Mouse (Mus musculus): Measurements from ENCODE around the gene Tctex1d2. TPM values are rescaled to one million over a fixed set of nuclear protein-coding genes. Genes with fewer than 3 reads are reported as not detected.

Gene Tctex1d2
- total and polyA plus RNA-seq, 3 experiments: not detected

- Histone ChIP-seq H3K27me3 (replicated peaks) (no peaks in the 10 kb centered on the region), H3K36me3 (replicated peaks in 1 of 2; ENCODE audit: control insufficient read depth in 1 of 2, insufficient read depth in 1 of 2, low read length in 1 of 2) (peaks cover 0 to 18% of the 10 kb centered on the region in 2 experiments), H3K9ac (ENCODE audit: insufficient read depth, low read depth) (no peak overlapping the region), H3K27ac (ENCODE audit: insufficient read depth, low read depth) (no peak overlapping the region), H3K9me3 (replicated peaks; ENCODE audit: low read length) (no peaks in the 10 kb centered on the region), H3K4me1 (ENCODE audit: control insufficient read depth in 1 of 2, insufficient read depth in 2 of 2) (peaks cover 9 to 27% of the 10 kb centered on the region in 2 experiments), H3K4me2 (ENCODE audit: insufficient read depth, low read depth, poor library complexity, severe bottlenecking) (no peak overlapping the region), H3K79me2 (replicated peaks; ENCODE audit: control insufficient read depth, extremely low read depth, insufficient read depth, poor library complexity, severe bottlenecking) (peaks cover 2% of the 10 kb centered on the region; the same call in 1 of the 2 replicates), H3K4me3 (replicated peaks in 1 of 3; ENCODE audit: low read depth in 2 of 3, low read length in 2 of 3, poor library complexity in 1 of 3) (no peak overlapping the region)
- dilution Hi-C loops (cut with MboI; ENCODE audit: extremely low pct_ligation_motif_present, extremely low pct_unique_long_range_greater_than_20kb, low sequenced_read_pairs) (no loop called here), in situ Hi-C loops (cut with MboI; ENCODE audit: low pct_ligation_motif_present, low pct_unique_long_range_greater_than_20kb, low sequenced_read_pairs) (loop anchor here (5.0 kb wide), 1 partner anchor 34 kb away; the partner anchor contains the start of gene Tm4sf19)
- no peak for DNase-seq (ENCODE audit: extremely low read depth)
- no peak for TF ChIP-seq ZMIZ1 (IDR thresholded peaks at IDR 0.05; ENCODE audit: low read depth, low read length)
- TF ChIP-seq IRF4 (IDR thresholded peaks at IDR 0.05; ENCODE audit: low read depth, low read length): no peak
- TF ChIP-seq MYC (IDR thresholded peaks at IDR 0.05; ENCODE audit: low read depth, low read length): no peak
- no peak for TF ChIP-seq USF2 (conservative IDR thresholded peaks at IDR 0.05; ENCODE audit: low read depth, low read length)
- no peak for TF ChIP-seq MEF2A (IDR thresholded peaks at IDR 0.05; ENCODE audit: borderline replicate concordance, low read depth, low read length)
- TF ChIP-seq ETS1 (conservative IDR thresholded peaks at IDR 0.05; ENCODE audit: low read depth, low read length): no peak
- TF ChIP-seq CHD2 (IDR thresholded peaks at IDR 0.05; ENCODE audit: low read length): no peak
- no peak for TF ChIP-seq PAX5 (IDR thresholded peaks at IDR 0.05; ENCODE audit: low read length)
- TF ChIP-seq JUN (IDR thresholded peaks at IDR 0.05; ENCODE audit: insufficient read depth, low read depth, low read length): no peak
- no peak for TF ChIP-seq TBP (conservative IDR thresholded peaks at IDR 0.05; ENCODE audit: low read depth, low read length)
- TF ChIP-seq POLR2AphosphoS2 (IDR thresholded peaks at IDR 0.05; ENCODE audit: low read depth, low read length): no peak
These were observed 17.2 kb downstream of the Tctex1d2 start for GRCm38 (mm10) chr16:32436657-32437056.

- Histone ChIP-seq H3K4me3 (replicated peaks in 1 of 3; ENCODE audit: low read depth in 2 of 3, low read length in 2 of 3, poor library complexity in 1 of 3) (no peak overlapping the region), H3K9me3 (replicated peaks; ENCODE audit: low read length) (no peaks in the 10 kb centered on the region), H3K27me3 (replicated peaks) (no peaks in the 10 kb centered on the region), H3K9ac (ENCODE audit: insufficient read depth, low read depth) (no peak overlapping the region), H3K27ac (ENCODE audit: insufficient read depth, low read depth) (no peak overlapping the region), H3K4me1 (ENCODE audit: control insufficient read depth in 1 of 2, insufficient read depth in 2 of 2) (peaks cover 9 to 23% of the 10 kb centered on the region in 2 experiments), H3K4me2 (ENCODE audit: insufficient read depth, low read depth, poor library complexity, severe bottlenecking) (no peak overlapping the region), H3K36me3 (replicated peaks in 1 of 2; ENCODE audit: control insufficient read depth in 1 of 2, insufficient read depth in 1 of 2, low read length in 1 of 2) (peaks cover 0 to 18% of the 10 kb centered on the region in 2 experiments), H3K79me2 (replicated peaks; ENCODE audit: control insufficient read depth, extremely low read depth, insufficient read depth, poor library complexity, severe bottlenecking) (peaks cover 2% of the 10 kb centered on the region; the same call in 1 of the 2 replicates)
- dilution Hi-C loops (cut with MboI; ENCODE audit: extremely low pct_ligation_motif_present, extremely low pct_unique_long_range_greater_than_20kb, low sequenced_read_pairs) (no loop called here), in situ Hi-C loops (cut with MboI; ENCODE audit: low pct_ligation_motif_present, low pct_unique_long_range_greater_than_20kb, low sequenced_read_pairs) (loop anchor here (5.0 kb wide), 1 partner anchor 35 kb away; the partner anchor contains the start of gene Tm4sf19)
- DNase-seq (ENCODE audit: extremely low read depth): no peak
- TF ChIP-seq MXI1 (IDR thresholded peaks at IDR 0.05; ENCODE audit: low read depth, low read length) (no peak), JUN (IDR thresholded peaks at IDR 0.05; ENCODE audit: insufficient read depth, low read depth, low read length) (no peak), USF2 (conservative IDR thresholded peaks at IDR 0.05; ENCODE audit: low read depth, low read length) (no peak), SMC3 (IDR thresholded peaks at IDR 0.05; ENCODE audit: low read depth, low read length) (no peak), IRF4 (IDR thresholded peaks at IDR 0.05; ENCODE audit: low read depth, low read length) (no peak), E2F4 (IDR thresholded peaks at IDR 0.05; ENCODE audit: insufficient replicate concordance, low read depth, low read length) (no peak), RAD21 (IDR thresholded peaks at IDR 0.05; ENCODE audit: low read depth, low read length) (no peak)
These were observed 17.8 kb downstream of the Tctex1d2 start for GRCm38 (mm10) chr16:32437266-32437665.
